Mouse (Mus musculus) stomach, embryonic 15.5 days (tissue): ENCODE measurements around the gene Pdia3. TPM values are rescaled to one million over a fixed set of nuclear protein-coding genes. Genes with fewer than 3 reads are reported as not detected.
A peak's percentile ranks its signal among the peaks of the same experiment; 100 is the strongest.

Experiments used
- ATAC-seq: fragments of 200-750 bp; cut with Nextera tagmentation; 2 replicates; pipeline ENCODE4 v1.8.0; 2017; ENCODE audit warnings: low read depth, moderate number of reproducible peaks, moderate TSS enrichment; ENCODE audit not compliant: insufficient read depth, low FRiP score
- H3K27ac ChIP-seq: fragments of 300-500 bp; sonication (generic); 2 replicates; pipeline ENCODE4 v1.5.1; 2015; ENCODE audit warnings: mild to moderate bottlenecking, inconsistent platforms
- H3K27me3 ChIP-seq: fragments of 300-500 bp; sonication (generic); replicated peaks from 2 replicates; pipeline ENCODE4 v1.6.1; 2015; ENCODE audit warnings: inconsistent platforms
- H3K36me3 ChIP-seq: fragments of 300-500 bp; sonication (generic); 2 replicates; pipeline ENCODE4 v1.6.1; 2015; ENCODE audit warnings: inconsistent platforms
- H3K4me1 ChIP-seq: fragments of 300-500 bp; sonication (generic); 2 replicates; pipeline ENCODE4 v1.6.1; 2015; ENCODE audit warnings: inconsistent platforms
- H3K4me2 ChIP-seq: fragments of 300-500 bp; sonication (generic); 2 replicates; pipeline ENCODE4 v1.6.1; 2015; ENCODE audit warnings: mild to moderate bottlenecking, inconsistent platforms
- H3K4me3 ChIP-seq: fragments of 300-500 bp; sonication (generic); replicated peaks from 2 replicates; pipeline ENCODE4 v1.5.1; 2015; ENCODE audit warnings: inconsistent platforms
- H3K9ac ChIP-seq: fragments of 300-500 bp; sonication (generic); 2 replicates; pipeline ENCODE4 v1.6.1; 2015; ENCODE audit warnings: inconsistent platforms
- H3K9me3 ChIP-seq: fragments of 300-500 bp; sonication (generic); 2 replicates; pipeline ENCODE4 v1.6.1; 2016; ENCODE audit warnings: inconsistent platforms
- WGBS: fragments of 180-500 bp; shearing (Covaris S2); methylation state at CpG from one replicate; pipeline ENCODE4 v1.1.7; 2015; 5-methylcytosine and 5-hydroxymethylcytosine counted together
- polyA plus RNA-seq: library from polyadenylated mRNA; unstranded; fragments of >200 nt; fragmentation: Nextera tagmentation; extraction: Ambion mirVana; gene quantifications from 2 replicates; pipeline ENCODE4 v1.2.1, GENCODE M21; 2015

The Pdia3 gene
- polyA plus RNA-seq, 1 experiment from 2014 or later = 742 TPM

DNA sequence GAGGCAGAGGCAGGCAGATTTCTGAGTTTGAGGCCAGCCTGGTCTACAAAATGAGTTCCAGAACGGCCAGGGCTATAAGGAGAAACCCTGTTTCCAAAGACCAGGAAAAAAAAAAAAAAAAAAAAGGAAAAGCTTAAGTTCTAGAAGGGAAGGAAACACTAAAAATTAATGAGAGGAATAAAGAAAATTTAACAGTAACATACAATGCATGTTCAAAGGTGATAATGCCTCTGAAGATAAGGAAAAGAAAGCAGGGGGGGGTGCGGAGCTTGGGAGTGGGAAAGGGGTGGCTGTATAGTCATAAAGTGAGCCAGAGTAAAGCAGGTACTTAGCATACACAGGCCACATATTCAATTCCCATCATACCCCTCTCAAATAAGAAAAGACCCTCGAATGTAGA, 31.5 kb downstream of the Pdia3 start:
- ATAC-seq = no peak
- peaks cover 12% of the 10 kb centered on the region for H3K4me1 ChIP-seq

DNA sequence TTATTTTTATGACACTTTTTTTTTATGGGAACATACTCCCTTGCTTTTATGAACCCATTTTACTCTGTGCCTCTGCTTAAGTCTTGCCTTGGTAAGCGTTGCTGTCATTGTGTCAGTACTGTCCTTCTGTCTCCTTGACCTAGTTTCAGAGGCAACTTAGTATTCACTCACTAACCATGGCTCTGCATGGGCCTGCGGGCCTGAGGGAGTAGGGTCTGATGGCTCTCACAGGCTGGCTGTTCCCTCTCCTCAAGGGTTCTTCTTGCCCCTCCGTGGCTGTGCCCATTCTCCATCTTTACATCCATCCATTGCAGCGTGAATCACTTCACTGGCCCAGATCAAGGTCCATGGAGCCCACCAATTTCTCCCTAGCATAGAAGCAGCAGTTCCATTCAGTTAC, 32.9 kb downstream of the Pdia3 start:
- Histone ChIP-seq H3K9me3 (no peaks in the 10 kb centered on the region), H3K4me3 (no peak overlapping the region), H3K4me1 (peaks cover 20% of the 10 kb centered on the region), H3K4me2 (no peak overlapping the region), H3K36me3 (no peaks in the 10 kb centered on the region), H3K27ac (no peak overlapping the region), H3K27me3 (no peaks in the 10 kb centered on the region), H3K9ac (no peak overlapping the region)
- WGBS = 83% methylated on average over 4 of the region's 4 CpGs
- no peak for ATAC-seq

More for the DNA sequence above, 31.5 kb downstream of the Pdia3 start:
- 80% methylated on average over 3 of the region's 3 CpGs for WGBS
- no peaks in the 10 kb centered on the region for H3K36me3 ChIP-seq
- no peak overlapping the region for H3K4me2 ChIP-seq
- H3K27ac ChIP-seq = no peak overlapping the region
- no peaks in the 10 kb centered on the region for H3K9me3 ChIP-seq
- no peak overlapping the region for H3K9ac ChIP-seq
- no peaks in the 10 kb centered on the region for H3K27me3 ChIP-seq
- H3K4me3 ChIP-seq = no peak overlapping the region

DNA sequence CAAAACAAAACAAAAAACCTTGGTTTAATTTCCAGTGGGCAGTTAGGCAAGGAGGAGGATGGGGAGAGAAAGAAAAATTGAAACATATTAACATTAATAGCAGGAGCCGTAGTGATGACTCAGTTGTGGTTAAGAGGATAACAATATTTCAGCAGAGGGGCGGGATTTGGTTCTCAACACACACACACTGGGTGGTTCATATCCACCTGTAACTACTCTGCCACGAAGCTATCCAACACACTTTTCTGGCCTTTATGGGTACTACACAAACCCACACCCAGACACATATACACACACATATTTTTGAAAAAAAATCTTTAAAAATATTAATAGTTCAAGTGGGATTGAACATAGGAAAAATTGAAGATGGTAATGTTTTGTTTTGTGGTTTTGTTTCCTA, 33.4 kb downstream of the Pdia3 start:
- Histone ChIP-seq H3K9ac (no peak overlapping the region), H3K4me3 (no peak overlapping the region), H3K27ac (no peak overlapping the region), H3K4me1 (peaks cover 19% of the 10 kb centered on the region), H3K36me3 (no peaks in the 10 kb centered on the region), H3K27me3 (no peaks in the 10 kb centered on the region), H3K4me2 (no peak overlapping the region), H3K9me3 (no peaks in the 10 kb centered on the region)
- no peak for ATAC-seq
- WGBS = 76% methylated on average over 3 of the region's 3 CpGs

DNA sequence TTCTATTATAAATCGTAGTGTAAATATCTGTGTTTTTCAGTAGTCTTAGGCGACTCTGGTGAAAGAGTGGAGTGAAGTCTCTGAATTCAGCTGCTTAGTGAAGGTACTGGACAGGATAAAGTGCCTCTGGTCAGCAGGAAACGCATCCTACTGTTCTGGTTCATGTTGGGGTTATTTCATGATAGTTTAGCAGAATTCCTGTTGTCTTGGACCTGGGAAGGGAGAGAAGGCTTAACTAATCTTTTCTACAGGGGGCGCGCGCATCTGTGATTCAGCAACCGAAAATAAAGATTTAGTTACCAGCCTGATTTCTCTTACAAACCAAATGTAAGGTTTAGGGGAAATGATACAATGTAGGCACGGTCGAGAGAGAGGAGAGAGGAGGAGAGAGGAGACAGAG, 34.6 kb downstream of the Pdia3 start:
- WGBS = 9% methylated on average over 9 of the region's 9 CpGs
- no peak overlapping the region; the same call in 1 of the 2 replicates for H3K9ac ChIP-seq

DNA sequence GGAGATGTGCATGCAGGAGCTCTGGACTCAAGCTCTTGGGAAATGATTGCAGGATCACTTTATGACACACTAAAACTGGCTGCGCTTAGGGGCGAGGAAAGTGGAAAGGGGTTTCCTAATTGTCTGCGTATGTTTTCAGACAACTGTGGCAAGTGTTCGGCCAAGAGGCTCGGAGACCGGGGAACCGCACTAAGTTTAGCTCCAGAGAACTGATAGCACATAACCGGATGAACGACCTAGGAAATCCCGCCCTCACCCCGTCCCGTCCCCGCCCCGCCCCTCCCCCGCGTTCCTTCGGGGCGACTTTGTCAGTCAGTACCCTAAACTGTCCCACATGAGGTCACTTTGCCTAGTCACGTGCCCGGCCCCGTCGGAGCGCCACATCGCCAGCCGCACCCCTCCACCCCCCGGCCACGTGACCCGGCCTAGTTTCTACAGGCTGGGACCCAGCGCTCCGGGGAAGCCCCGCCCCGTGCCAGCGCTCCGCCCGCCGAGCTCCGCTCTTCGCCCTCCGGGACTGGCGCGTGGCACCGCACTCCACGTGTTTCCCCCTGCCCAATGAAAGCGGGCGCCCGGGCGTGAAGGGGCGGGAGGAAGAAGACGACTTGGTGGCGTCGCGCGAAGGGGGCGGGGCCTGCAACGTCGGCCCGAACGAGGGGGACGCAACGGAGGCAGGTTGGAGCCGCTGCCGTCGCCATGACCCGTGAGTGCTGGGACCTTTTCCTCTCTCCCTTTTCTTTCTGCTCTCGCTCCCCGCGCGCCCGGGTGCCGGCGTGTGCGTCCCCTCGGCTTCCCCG, 35.4 kb downstream of the Pdia3 start, which contains the start of gene Serf2:
Serf2 (plus strand) TSS at position 457 of the 797 bp plus-strand sequence.
- peaks cover 14% of the 10 kb centered on the region; the same call in 1 of the 2 replicates for H3K4me1 ChIP-seq
- H3K27ac ChIP-seq = peak within 1 kb of the TSS; percentile 97
- WGBS = under 1% methylated on average over 64 of the region's 74 CpGs
- H3K36me3 ChIP-seq = peaks cover 11% of the 10 kb centered on the region; the same call in 1 of the 2 replicates
- peak; percentile 98 for ATAC-seq
- H3K4me3 ChIP-seq = peak within 1 kb of the TSS; percentile 100
- H3K27me3 ChIP-seq = no peaks in the 10 kb centered on the region
- H3K9me3 ChIP-seq = no peaks in the 10 kb centered on the region
- peak within 1 kb of the TSS; percentile 100 for H3K9ac ChIP-seq
- H3K4me2 ChIP-seq = peak within 1 kb of the TSS; percentile 83

More for the DNA sequence above, 34.6 kb downstream of the Pdia3 start:
- H3K4me2 ChIP-seq = peak overlapping the region; percentile 83
- peak overlapping the region; percentile 97 for H3K27ac ChIP-seq
- no peaks in the 10 kb centered on the region for H3K9me3 ChIP-seq
- ATAC-seq = no peak
- H3K36me3 ChIP-seq = peaks cover 11% of the 10 kb centered on the region; the same call in 1 of the 2 replicates
- H3K4me1 ChIP-seq = peaks cover 13% of the 10 kb centered on the region; the same call in 1 of the 2 replicates
- H3K27me3 ChIP-seq = no peaks in the 10 kb centered on the region
- H3K4me3 ChIP-seq = peak overlapping the region; percentile 100

DNA sequence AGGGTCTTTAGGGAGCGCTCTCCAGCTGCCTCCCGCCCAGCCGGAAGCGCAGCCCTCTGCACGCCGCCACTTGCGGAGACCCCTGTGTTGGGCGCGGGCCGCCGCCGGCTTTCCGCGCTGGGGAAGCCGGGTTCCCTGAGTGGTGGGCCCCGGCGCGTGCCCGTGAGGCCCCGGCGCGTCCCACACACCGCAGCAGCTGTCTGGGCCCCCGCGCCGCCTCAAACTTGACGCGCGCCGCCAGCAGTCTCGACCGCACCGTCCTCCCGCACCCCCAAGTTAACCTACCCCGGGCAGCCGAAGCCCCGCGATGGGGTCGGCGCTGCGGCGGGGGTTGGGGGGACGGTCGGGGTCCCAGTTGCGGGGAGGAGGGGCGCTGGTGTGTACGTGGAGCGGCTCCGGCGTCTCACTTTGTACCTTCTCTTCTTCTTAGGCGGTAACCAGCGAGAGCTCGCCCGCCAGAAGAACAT, 36.0 kb downstream of the Pdia3 start:
- peak; percentile 9; the same call in 1 of the 2 replicates for ATAC-seq
- Histone ChIP-seq H3K27me3 (no peaks in the 10 kb centered on the region), H3K9ac (peak overlapping the region; percentile 100), H3K9me3 (no peaks in the 10 kb centered on the region), H3K4me1 (peaks cover 14% of the 10 kb centered on the region; the same call in 1 of the 2 replicates), H3K36me3 (peaks cover 11% of the 10 kb centered on the region; the same call in 1 of the 2 replicates), H3K4me3 (peak overlapping the region; percentile 100), H3K27ac (peak overlapping the region; percentile 97), H3K4me2 (peak overlapping the region; percentile 70)
- under 1% methylated on average over 52 of the region's 54 CpGs for WGBS

DNA sequence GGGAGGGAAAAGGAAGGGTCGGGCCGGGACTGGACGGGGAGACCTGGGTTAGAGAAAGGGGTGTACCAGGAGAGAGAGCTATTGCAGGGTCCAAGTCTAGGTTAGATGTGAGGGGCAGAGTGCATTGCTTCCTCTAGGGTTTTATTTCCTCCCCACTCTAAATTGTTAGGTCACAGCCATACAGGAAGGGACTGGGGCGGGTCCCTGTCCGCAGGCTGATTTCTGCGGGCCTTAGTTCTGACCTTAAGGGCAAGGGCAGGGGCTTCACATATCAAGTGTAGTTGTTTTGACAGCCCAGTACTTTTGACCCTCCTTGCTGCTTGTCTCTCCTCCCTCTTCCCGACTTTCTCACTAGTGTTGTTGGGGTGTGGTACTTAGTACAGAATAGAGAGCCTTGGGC, 36.5 kb downstream of the Pdia3 start:
- peak overlapping the region; percentile 97 for H3K27ac ChIP-seq
- no peak for ATAC-seq
- H3K36me3 ChIP-seq = peaks cover 11% of the 10 kb centered on the region; the same call in 1 of the 2 replicates
- peaks cover 14% of the 10 kb centered on the region; the same call in 1 of the 2 replicates for H3K4me1 ChIP-seq
- 0% methylated on average over 7 of the region's 7 CpGs for WGBS
- peak overlapping the region; percentile 70 for H3K4me2 ChIP-seq
- no peaks in the 10 kb centered on the region for H3K9me3 ChIP-seq
- H3K27me3 ChIP-seq = no peaks in the 10 kb centered on the region
- H3K9ac ChIP-seq = peak overlapping the region; percentile 100; the same call in 1 of the 2 replicates
- peak overlapping the region; percentile 100 for H3K4me3 ChIP-seq

DNA sequence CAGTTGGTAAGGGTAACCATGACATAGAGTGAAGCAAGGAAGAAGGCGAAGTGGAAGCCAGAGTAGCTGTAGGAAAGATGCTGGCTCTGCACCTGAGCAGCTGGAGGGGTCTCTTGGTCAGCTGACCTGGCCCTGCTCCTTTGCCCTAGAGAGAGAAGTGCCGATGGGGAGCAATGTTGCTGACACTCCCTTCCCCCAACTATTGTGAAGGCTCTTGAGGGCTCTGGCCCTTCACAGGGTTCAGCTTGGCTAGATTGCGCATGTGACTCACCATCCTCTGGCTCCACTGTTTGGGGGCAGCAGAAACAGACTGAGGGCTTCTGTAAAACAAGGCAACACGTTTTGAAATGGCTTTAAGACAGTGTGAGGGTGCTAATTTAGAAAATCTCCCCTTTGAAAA, 38.8 kb downstream of the Pdia3 start:
- H3K4me3 ChIP-seq = no peak overlapping the region
- H3K4me2 ChIP-seq = no peak overlapping the region
- H3K9me3 ChIP-seq = no peaks in the 10 kb centered on the region
- no peaks in the 10 kb centered on the region for H3K27me3 ChIP-seq
- H3K36me3 ChIP-seq = peaks cover 11% of the 10 kb centered on the region; the same call in 1 of the 2 replicates
- no peak overlapping the region for H3K9ac ChIP-seq
- 73% methylated on average over 4 of the region's 4 CpGs for WGBS
- H3K27ac ChIP-seq = no peak overlapping the region
- no peak for ATAC-seq
- H3K4me1 ChIP-seq = peaks cover 20% of the 10 kb centered on the region

DNA sequence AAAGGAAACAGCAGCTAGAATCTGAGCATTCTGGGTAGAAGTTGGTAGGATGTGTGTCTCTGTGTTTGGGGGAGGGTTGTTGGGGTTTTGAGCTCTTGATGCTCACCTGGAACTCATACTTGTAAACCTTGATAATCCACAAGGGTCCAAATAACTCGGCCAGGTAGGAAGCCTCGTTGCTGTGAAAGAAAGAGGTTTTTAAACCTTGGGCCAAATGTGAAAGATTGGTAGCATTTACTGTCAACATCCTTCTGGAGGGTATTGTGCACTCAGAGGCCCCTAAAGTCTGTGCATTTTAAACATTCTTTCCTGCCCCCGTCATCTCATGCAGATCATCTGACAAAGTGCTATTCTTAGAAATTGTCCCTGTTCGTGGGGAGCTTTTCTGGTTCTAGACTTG, 39.4 kb downstream of the Pdia3 start, which contains the start of gene Hypk:
Hypk (plus strand) TSS at position 301 of the 400 bp plus-strand sequence.
- 67% methylated on average over 4 of the region's 4 CpGs for WGBS
- no peak within 1 kb of the TSS for H3K9ac ChIP-seq

DNA sequence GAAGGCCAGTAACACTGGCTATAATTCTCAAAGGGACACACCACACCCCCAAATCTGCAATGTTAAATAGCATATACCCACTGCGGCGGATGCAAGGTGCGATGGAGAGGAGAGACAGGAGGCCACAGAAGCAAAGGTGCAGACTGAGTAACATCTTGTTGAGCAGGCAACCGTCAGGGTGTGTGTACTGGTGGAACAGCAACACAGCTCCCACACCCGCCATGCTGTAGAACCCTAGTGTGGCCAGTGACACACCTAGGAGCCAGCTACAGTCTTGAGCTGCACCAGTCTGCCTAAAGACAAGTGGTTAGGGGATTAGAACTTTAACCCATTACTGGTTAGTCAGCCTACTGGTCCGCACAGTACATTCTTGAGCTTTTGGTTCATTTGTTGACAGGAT, 40.3 kb downstream of the Pdia3 start:
- ATAC-seq = no peak
- Histone ChIP-seq H3K4me2 (no peak overlapping the region), H3K27me3 (no peaks in the 10 kb centered on the region), H3K4me3 (no peak overlapping the region), H3K36me3 (peaks cover 16% of the 10 kb centered on the region), H3K4me1 (peaks cover 20% of the 10 kb centered on the region), H3K9me3 (no peaks in the 10 kb centered on the region), H3K9ac (no peak overlapping the region), H3K27ac (no peak overlapping the region)
- 84% methylated on average over 6 of the region's 6 CpGs for WGBS

More for the DNA sequence above, 39.4 kb downstream of the Pdia3 start, which contains the start of gene Hypk:
- Histone ChIP-seq H3K27me3 (no peaks in the 10 kb centered on the region), H3K4me1 (peaks cover 20% of the 10 kb centered on the region), H3K9me3 (no peaks in the 10 kb centered on the region), H3K27ac (no peak within 1 kb of the TSS), H3K4me2 (no peak within 1 kb of the TSS), H3K36me3 (peaks cover 11% of the 10 kb centered on the region; the same call in 1 of the 2 replicates), H3K4me3 (no peak within 1 kb of the TSS)
- no peak for ATAC-seq

DNA sequence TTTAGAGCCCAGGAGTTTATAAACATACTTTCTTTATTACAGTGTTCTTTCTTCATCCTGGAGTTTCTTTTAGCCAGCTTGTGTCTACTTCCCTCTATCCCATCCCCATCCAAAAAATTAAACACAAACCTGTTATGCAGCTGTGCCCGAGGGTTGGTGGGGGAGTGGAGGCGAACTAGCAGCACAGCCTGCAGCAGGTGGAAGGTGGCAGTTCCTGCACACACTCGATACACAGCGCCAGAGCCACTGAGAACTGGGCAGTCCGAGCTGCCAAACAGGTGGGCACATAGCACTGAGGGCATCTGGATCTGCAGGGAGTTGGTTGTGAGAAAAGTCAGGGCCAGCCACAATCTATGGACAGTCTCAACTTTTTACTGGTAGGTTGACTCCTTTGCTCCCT, 42.0 kb downstream of the Pdia3 start:
- ATAC-seq = no peak
- H3K36me3 ChIP-seq = peaks cover 16% of the 10 kb centered on the region
- no peaks in the 10 kb centered on the region for H3K9me3 ChIP-seq
- 78% methylated on average over 5 of the region's 5 CpGs for WGBS
- no peak overlapping the region for H3K27ac ChIP-seq
- no peak overlapping the region for H3K4me3 ChIP-seq
- no peaks in the 10 kb centered on the region for H3K27me3 ChIP-seq
- no peak overlapping the region for H3K9ac ChIP-seq
- no peak overlapping the region for H3K4me2 ChIP-seq
- H3K4me1 ChIP-seq = peaks cover 16% of the 10 kb centered on the region
